Mouse (Mus musculus): ENCODE results near the gene Axin2. TPM values are rescaled to one million over a fixed set of nuclear protein-coding genes. Genes with fewer than 3 reads are reported as not detected.
A peak's percentile ranks its signal among the peaks of the same experiment; 100 is the strongest.

The Axin2 gene
- polyA plus RNA-seq, 1 experiment from 2014 or later = 11.7 TPM

DNA sequence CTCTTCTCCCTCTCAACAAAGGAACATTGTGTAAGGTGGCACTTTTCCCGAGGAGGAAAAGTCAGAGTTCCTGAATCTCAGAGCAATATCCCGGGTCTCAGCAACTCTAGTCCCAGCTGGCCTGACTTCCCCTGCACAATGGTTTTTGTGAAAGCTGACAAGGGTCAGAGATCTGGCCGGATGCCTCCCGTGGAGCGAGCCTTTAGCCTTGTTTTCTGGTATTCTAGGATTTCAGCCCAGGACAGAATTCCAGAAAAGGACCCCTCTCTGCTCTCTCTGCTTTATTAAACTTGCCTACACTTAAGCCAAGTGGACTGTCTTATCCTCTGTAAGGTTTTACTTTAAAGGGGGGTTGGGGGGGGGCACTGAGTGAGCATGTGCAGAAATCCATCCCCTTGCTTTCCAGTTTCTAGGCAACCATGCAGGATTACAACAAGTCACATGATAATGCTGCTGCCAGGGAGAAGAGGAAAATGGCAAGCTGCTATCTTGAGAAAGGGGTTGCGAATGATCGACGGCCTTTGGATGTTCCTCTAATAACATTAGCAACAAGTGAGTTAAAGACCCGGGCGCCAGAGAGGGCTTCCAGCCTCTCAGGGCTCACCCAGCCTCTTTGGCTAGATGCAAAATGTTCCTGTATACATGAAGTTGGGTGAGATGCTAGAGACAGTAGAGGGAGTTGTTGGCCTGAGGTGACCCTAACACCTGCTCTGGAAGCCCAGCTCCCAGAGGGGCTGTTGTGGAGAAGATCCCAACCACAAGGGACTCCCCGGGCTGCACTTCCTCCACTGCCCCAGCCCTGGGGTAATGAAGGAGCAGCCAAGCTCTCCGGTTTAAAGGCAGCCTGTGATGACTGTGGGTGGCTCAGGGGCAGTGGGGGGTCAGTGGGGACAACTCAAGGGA, 2.5 kb upstream of the Axin2 start:
- Histone ChIP-seq H3K27me3 (ENCODE audit: control insufficient read depth, insufficient read depth, low read length) (no peaks in the 10 kb centered on the region), H3K36me3 (replicated peaks; ENCODE audit: control insufficient read depth, insufficient read depth) (no peaks in the 10 kb centered on the region), H3K4me2 (replicated peaks) (peak overlapping the region; percentile 36), H3K4me1 (replicated peaks; ENCODE audit: control insufficient read depth, insufficient read depth, low read length) (peaks cover 19% of the 10 kb centered on the region), H3K9ac (no peak overlapping the region), H3K9me3 (ENCODE audit: control insufficient read depth, low read length) (no peaks in the 10 kb centered on the region), H3K4me3 (replicated peaks; ENCODE audit: low read length) (no peak overlapping the region), H3K27ac (peak overlapping the region; percentile 65; the same call in 1 of the 2 replicates)
- no peak for ATAC-seq (ENCODE audit: low FRiP score)
- 4% methylated on average over 12 of the region's 12 CpGs for WGBS
- peak; percentile 59 for DNase-seq (ENCODE audit: low spot score)

DNA sequence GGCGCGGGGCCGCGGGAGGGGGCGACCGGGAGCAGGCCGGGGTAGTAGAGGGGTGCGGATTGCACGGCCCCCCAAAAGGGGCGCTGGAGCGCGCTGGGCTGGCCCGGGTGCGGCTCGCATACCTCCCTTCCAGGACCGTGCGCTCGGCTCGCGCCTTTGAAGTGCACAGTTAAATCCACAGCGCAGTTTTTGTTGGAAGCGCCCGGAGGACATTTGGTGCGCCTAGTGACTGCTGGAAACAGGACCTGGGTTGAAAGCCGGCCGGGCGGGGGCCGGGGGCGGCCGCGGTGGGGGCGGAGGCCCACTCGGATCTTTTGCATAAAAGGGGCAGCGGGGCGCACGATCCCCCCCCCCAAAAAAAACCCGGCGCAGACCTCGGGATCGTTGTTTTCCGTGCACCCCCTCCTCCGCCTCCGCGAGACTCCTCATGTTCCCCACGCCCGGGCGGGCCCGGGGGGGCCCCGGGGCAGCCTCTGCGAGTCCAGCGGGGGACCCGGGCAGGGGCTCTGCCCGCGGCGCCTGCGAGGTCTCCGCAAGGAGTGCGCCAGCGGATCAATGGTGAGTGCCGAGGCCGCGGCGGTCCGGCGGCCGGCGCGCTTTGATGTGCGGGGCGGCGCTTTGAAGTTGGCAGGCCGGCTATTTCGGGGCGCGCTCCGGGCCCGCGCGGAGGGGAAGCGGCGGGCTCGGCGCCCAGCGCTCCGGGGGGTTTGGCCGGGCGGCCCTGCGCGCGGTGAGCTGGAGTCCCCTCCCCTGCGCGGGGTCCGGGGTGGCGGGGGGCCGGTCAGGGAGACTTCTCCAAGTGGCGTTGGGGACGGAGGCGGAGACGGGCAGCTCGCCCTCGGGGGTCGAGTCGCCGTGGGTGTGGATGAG, 722 bp downstream of the Axin2 start:
- DNase-seq (ENCODE audit: low spot score) (peak; percentile 82), ATAC-seq (ENCODE audit: low FRiP score) (peak; percentile 80)
- no peaks in the 10 kb centered on the region for H3K36me3 ChIP-seq (replicated peaks; ENCODE audit: control insufficient read depth, insufficient read depth)
- peak overlapping the region; percentile 99 for H3K27ac ChIP-seq
- peaks cover 50% of the 10 kb centered on the region for H3K4me1 ChIP-seq (replicated peaks; ENCODE audit: control insufficient read depth, insufficient read depth, low read length)
- no peaks in the 10 kb centered on the region for H3K9me3 ChIP-seq (ENCODE audit: control insufficient read depth, low read length)
- H3K27me3 ChIP-seq (ENCODE audit: control insufficient read depth, insufficient read depth, low read length) = no peaks in the 10 kb centered on the region
- under 1% methylated on average over 81 of the region's 104 CpGs for WGBS
- peak overlapping the region; percentile 92 for H3K4me3 ChIP-seq (replicated peaks; ENCODE audit: low read length)
- H3K9ac ChIP-seq = peak overlapping the region; percentile 90
- H3K4me2 ChIP-seq (replicated peaks) = peak overlapping the region; percentile 68

DNA sequence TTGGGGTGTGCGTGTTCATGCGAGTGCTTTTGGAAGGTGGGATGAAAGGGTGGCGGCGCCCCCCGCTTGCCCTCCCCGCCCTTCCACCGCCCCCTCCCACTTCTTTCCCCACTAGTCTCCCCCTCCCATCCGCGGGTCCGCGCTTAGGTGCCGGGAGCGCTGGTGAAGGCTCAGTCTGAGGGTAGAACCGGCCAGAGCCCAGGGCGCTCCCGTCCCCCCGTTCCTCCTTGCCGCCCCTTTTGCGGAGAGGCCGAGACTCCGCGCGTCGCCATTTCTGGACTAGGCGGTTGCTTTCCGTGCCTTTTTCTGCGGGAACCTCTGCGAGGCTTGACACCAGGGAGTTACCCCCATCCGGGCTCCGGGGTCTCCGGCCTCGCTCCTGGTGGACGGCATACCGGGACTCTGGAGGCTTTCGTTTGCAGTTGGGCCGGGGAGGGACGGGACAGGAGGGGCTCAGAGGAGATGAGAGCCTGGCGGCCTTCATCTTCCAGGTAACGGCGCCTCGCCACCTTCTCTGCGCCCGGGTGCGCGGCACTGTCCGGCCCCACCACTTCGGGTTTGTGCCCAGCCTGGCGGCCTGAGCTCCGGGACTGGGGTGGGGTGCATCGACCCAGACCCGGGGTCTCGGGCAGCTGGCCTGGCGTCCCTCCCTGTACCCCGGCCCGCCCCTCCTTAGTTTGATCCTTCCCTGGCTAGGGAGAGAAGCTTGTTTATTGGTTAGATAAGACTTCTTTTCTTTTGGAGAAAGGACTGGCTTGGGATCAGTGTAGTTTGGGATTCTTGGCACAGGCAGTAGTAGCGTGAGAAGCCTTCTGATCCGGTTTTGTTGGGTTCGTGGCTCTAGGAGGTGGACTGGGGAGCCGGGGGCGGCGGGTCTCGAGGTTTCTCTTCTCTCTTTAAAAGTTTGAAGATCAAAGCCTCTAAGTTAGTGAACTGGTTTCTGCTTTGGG, 1.6 kb downstream of the Axin2 start:
- H3K27ac ChIP-seq = peak overlapping the region; percentile 99
- WGBS = under 1% methylated on average over 56 of the region's 62 CpGs
- H3K9me3 ChIP-seq (ENCODE audit: control insufficient read depth, low read length) = no peaks in the 10 kb centered on the region
- no peaks in the 10 kb centered on the region for H3K36me3 ChIP-seq (replicated peaks; ENCODE audit: control insufficient read depth, insufficient read depth)
- peak overlapping the region; percentile 92 for H3K4me3 ChIP-seq (replicated peaks; ENCODE audit: low read length)
- H3K9ac ChIP-seq = peak overlapping the region; percentile 90
- peak overlapping the region; percentile 68 for H3K4me2 ChIP-seq (replicated peaks)
- ATAC-seq (ENCODE audit: low FRiP score) (peak; percentile 24; the same call in 1 of the 2 replicates), DNase-seq (ENCODE audit: low spot score) (peak; percentile 58)
- peaks cover 58% of the 10 kb centered on the region for H3K4me1 ChIP-seq (replicated peaks; ENCODE audit: control insufficient read depth, insufficient read depth, low read length)
- H3K27me3 ChIP-seq (ENCODE audit: control insufficient read depth, insufficient read depth, low read length) = no peaks in the 10 kb centered on the region

DNA sequence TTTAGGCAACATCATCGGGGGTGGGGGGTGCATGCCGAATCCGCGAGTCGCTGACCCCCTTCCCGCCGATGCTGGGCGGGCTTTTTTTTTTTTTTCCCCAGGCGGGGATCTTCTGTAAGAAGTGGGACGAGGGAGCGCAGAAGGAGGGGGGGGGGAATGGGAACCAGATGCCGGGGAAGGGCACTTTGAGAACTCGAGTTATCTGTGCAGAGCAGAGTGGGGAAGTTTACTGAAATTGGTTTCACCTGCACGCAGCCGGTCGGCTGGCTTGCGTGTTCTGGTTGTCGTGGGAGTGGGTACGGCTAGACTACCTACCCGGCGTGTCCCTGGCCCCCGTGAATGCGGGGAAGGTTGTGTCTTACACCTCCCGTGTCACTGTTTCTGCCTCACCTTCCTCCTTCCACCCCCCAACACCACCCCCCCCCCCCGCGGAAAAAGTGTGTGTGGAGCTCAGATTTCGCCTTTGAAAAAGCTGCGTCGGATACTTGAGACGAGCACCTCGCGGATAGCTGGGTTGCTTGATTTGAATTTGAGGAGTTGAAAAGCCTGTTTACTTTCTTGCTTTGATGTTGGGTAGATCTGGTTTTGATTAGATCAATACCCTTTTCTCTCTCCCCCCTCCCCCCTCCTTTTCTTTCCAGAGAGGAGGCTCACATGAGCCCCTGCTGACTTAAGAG, 2.5 kb downstream of the Axin2 start:
- peak overlapping the region; percentile 68 for H3K4me2 ChIP-seq (replicated peaks)
- no peaks in the 10 kb centered on the region for H3K27me3 ChIP-seq (ENCODE audit: control insufficient read depth, insufficient read depth, low read length)
- H3K27ac ChIP-seq = peak overlapping the region; percentile 99
- no peak for ATAC-seq (ENCODE audit: low FRiP score)
- H3K9me3 ChIP-seq (ENCODE audit: control insufficient read depth, low read length) = no peaks in the 10 kb centered on the region
- peak overlapping the region; percentile 92 for H3K4me3 ChIP-seq (replicated peaks; ENCODE audit: low read length)
- peak overlapping the region; percentile 90 for H3K9ac ChIP-seq
- DNase-seq (ENCODE audit: low spot score) = no peak
- H3K36me3 ChIP-seq (replicated peaks; ENCODE audit: control insufficient read depth, insufficient read depth) = no peaks in the 10 kb centered on the region
- peaks cover 60% of the 10 kb centered on the region for H3K4me1 ChIP-seq (replicated peaks; ENCODE audit: control insufficient read depth, insufficient read depth, low read length)
- WGBS = under 1% methylated on average over 31 of the region's 32 CpGs

DNA sequence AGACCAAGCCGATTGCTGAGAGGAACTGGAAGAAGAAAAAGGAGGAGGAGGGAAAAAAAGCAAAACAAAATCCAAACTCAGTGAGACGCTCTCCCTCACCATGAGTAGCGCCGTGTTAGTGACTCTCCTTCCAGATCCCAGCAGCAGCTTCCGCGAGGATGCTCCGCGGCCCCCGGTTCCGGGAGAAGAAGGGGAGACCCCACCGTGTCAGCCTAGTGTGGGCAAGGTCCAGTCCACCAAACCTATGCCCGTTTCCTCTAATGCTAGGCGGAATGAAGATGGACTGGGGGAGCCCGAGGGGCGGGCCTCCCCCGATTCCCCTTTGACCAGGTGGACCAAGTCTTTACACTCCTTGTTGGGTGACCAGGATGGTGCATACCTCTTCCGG, 3.0 kb downstream of the Axin2 start:
- peak overlapping the region; percentile 90 for H3K9ac ChIP-seq
- H3K9me3 ChIP-seq (ENCODE audit: control insufficient read depth, low read length) = no peaks in the 10 kb centered on the region
- ATAC-seq (ENCODE audit: low FRiP score) = no peak
- no peaks in the 10 kb centered on the region for H3K27me3 ChIP-seq (ENCODE audit: control insufficient read depth, insufficient read depth, low read length)
- H3K4me1 ChIP-seq (replicated peaks; ENCODE audit: control insufficient read depth, insufficient read depth, low read length) = peaks cover 60% of the 10 kb centered on the region
- no peaks in the 10 kb centered on the region for H3K36me3 ChIP-seq (replicated peaks; ENCODE audit: control insufficient read depth, insufficient read depth)
- H3K4me3 ChIP-seq (replicated peaks; ENCODE audit: low read length) = peak overlapping the region; percentile 92
- no peak for DNase-seq (ENCODE audit: low spot score)
- H3K4me2 ChIP-seq (replicated peaks) = peak overlapping the region; percentile 68
- no peak overlapping the region; the same call in 1 of the 2 replicates for H3K27ac ChIP-seq
- WGBS = 3% methylated on average over 17 of the region's 17 CpGs

DNA sequence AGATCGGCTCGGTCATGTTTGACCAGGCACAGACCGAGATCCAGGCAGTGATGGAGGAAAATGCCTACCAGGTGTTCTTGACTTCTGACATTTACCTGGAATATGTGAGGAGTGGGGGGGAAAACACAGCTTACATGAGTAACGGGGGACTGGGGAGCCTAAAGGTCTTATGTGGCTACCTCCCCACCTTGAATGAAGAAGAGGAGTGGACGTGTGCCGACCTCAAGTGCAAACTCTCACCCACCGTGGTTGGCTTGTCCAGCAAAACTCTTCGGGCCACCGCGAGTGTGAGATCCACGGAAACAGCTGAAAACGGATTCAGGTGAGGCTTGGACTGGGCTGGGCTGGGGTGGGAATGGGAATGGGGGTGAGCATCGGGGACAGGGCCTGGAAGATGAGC, 3.6 kb downstream of the Axin2 start:
- DNase-seq (ENCODE audit: low spot score) = no peak
- H3K4me2 ChIP-seq (replicated peaks) = peak overlapping the region; percentile 68
- no peak for ATAC-seq (ENCODE audit: low FRiP score)
- peak overlapping the region; percentile 92 for H3K4me3 ChIP-seq (replicated peaks; ENCODE audit: low read length)
- H3K9me3 ChIP-seq (ENCODE audit: control insufficient read depth, low read length) = no peaks in the 10 kb centered on the region
- H3K36me3 ChIP-seq (replicated peaks; ENCODE audit: control insufficient read depth, insufficient read depth) = no peaks in the 10 kb centered on the region
- peak overlapping the region; percentile 90 for H3K9ac ChIP-seq
- 17% methylated on average over 13 of the region's 13 CpGs for WGBS
- peak overlapping the region; percentile 33; the same call in 1 of the 2 replicates for H3K27ac ChIP-seq
- H3K27me3 ChIP-seq (ENCODE audit: control insufficient read depth, insufficient read depth, low read length) = no peaks in the 10 kb centered on the region
- peaks cover 65% of the 10 kb centered on the region for H3K4me1 ChIP-seq (replicated peaks; ENCODE audit: control insufficient read depth, insufficient read depth, low read length)

DNA sequence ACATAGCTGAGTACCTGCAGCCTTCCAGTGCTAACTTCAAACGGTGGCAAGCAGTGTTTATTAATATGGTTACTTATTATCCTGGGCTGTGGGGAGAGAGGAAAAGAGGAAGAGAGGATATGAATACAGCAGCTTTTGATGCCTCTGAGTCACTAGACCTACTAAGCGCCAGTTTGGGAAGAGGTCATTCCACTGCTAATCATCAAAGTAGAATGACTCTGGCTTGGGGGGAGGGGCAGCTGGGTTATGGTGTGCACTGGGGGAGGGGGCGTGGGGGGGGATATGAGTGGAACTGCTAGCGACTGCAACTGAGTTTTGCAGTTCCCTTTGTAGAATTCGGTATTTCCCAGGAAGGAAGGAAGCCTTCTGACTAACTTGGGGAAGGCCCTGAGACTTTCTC, 4.2 kb downstream of the Axin2 start:
- peak overlapping the region; percentile 40; the same call in 1 of the 2 replicates for H3K27ac ChIP-seq
- ATAC-seq (ENCODE audit: low FRiP score) (no peak), DNase-seq (ENCODE audit: low spot score) (no peak)
- H3K4me2 ChIP-seq (replicated peaks) = peak overlapping the region; percentile 68
- peak overlapping the region; percentile 90 for H3K9ac ChIP-seq
- no peaks in the 10 kb centered on the region for H3K27me3 ChIP-seq (ENCODE audit: control insufficient read depth, insufficient read depth, low read length)
- peaks cover 70% of the 10 kb centered on the region for H3K4me1 ChIP-seq (replicated peaks; ENCODE audit: control insufficient read depth, insufficient read depth, low read length)
- H3K36me3 ChIP-seq (replicated peaks; ENCODE audit: control insufficient read depth, insufficient read depth) = no peaks in the 10 kb centered on the region
- H3K4me3 ChIP-seq (replicated peaks; ENCODE audit: low read length) = peak overlapping the region; percentile 92
- no peaks in the 10 kb centered on the region for H3K9me3 ChIP-seq (ENCODE audit: control insufficient read depth, low read length)
- 5% methylated on average over 5 of the region's 5 CpGs for WGBS

DNA sequence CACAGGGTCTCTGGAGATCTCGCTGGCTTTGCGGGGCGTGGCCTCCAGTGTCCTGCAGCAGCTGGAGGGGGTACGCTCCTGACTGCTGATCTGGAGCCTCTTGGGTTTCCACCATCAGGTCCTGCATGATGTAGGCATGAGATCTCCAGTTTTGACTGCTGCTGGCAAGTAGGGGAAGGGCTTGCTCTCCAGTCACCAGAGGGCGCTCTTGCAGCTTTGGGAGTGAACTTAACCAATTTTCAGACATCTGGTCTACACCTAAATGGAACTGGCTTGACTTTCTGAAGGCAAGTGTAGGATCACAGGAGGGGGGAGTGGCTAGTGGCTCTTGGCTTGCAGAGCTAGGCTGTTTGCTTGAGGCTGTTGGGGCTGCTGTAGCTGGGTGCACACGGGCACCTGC, 5.1 kb downstream of the Axin2 start:
- 14% methylated on average over 6 of the region's 6 CpGs for WGBS
- Histone ChIP-seq H3K4me3 (replicated peaks; ENCODE audit: low read length) (peak overlapping the region; percentile 92), H3K4me1 (replicated peaks; ENCODE audit: control insufficient read depth, insufficient read depth, low read length) (peaks cover 79% of the 10 kb centered on the region), H3K27me3 (ENCODE audit: control insufficient read depth, insufficient read depth, low read length) (no peaks in the 10 kb centered on the region), H3K9me3 (ENCODE audit: control insufficient read depth, low read length) (no peaks in the 10 kb centered on the region), H3K4me2 (replicated peaks) (peak overlapping the region; percentile 68), H3K36me3 (replicated peaks; ENCODE audit: control insufficient read depth, insufficient read depth) (no peaks in the 10 kb centered on the region), H3K27ac (peak overlapping the region; percentile 10; the same call in 1 of the 2 replicates), H3K9ac (peak overlapping the region; percentile 90)
- DNase-seq (ENCODE audit: low spot score) (peak; percentile 94), ATAC-seq (ENCODE audit: low FRiP score) (no peak)
